Mouse (Mus musculus) ES-E14 (cell line): ENCODE measurements around the gene Vps54. TPM values are rescaled to one million over a fixed set of nuclear protein-coding genes. Genes with fewer than 3 reads are reported as not detected.

Experiments
- DNase-seq: peaks from one replicate; pipeline ENCODE4 v3.0.0-alpha.2; 2013; ENCODE audit warnings: low read depth, low spot score
- H3K27ac ChIP-seq: 2 replicates; pipeline ENCODE4 v1.5.1; 2012; ENCODE audit warnings: low read depth, mild to moderate bottlenecking, low read length, moderate library complexity, mixed read lengths; ENCODE audit not compliant: poor library complexity, insufficient read depth, severe bottlenecking
- H3K36me3 ChIP-seq: 2 replicates; pipeline ENCODE4 v1.6.1; 2012; ENCODE audit warnings: mild to moderate bottlenecking, low read length, moderate library complexity, mixed read lengths; ENCODE audit not compliant: control insufficient read depth, poor library complexity, insufficient read depth, severe bottlenecking
- H3K4me1 ChIP-seq, 2 experiments: fragments of 150-350 bp in 1 of 2; sonication (generic) in 1 of 2; 2 replicates each; pipeline ENCODE4 v1.6.1; 2012; ENCODE audit warnings: low read length in 2 of 2, mild to moderate bottlenecking in 1 of 2, mixed read lengths in 1 of 2; ENCODE audit not compliant: control insufficient read depth in 2 of 2, insufficient read depth in 2 of 2, poor library complexity in 1 of 2
- H3K4me3 ChIP-seq, 2 experiments: fragments of 150-350 bp in 1 of 2; sonication (generic) in 1 of 2; 2 replicates each; pipeline ENCODE4 v1.5.1; 2012; ENCODE audit warnings: low read length in 2 of 2, low read depth in 1 of 2, mild to moderate bottlenecking in 1 of 2, mixed read lengths in 1 of 2; ENCODE audit not compliant: insufficient read depth in 1 of 2, poor library complexity in 1 of 2, severe bottlenecking in 1 of 2
- H3K9ac ChIP-seq: 2 replicates; pipeline ENCODE4 v1.6.1; 2012; ENCODE audit warnings: low read depth, mild to moderate bottlenecking, low read length, mixed read lengths; ENCODE audit not compliant: poor library complexity, insufficient read depth, severe bottlenecking
- H3K9me3 ChIP-seq: fragments of 150-350 bp; sonication (generic); 2 replicates; pipeline ENCODE4 v1.6.1; 2012; ENCODE audit warnings: low read depth, mild to moderate bottlenecking, low read length; ENCODE audit not compliant: control insufficient read depth, insufficient read depth
- CHD2 ChIP-seq: IDR thresholded peaks from 2 replicates; pipeline ENCODE4 v1.6.1; 2014; ENCODE audit warnings: mild to moderate bottlenecking, low read depth, low read length, inconsistent platforms
- HCFC1 ChIP-seq: IDR thresholded peaks from 2 replicates; pipeline ENCODE4 v1.6.1; 2012; ENCODE audit warnings: low read length, inconsistent platforms, borderline replicate concordance; ENCODE audit not compliant: insufficient read depth
- MAFK ChIP-seq: IDR thresholded peaks from 2 replicates; pipeline ENCODE4 v1.6.1; 2014; ENCODE audit warnings: mild to moderate bottlenecking, low read depth, low read length, inconsistent platforms; ENCODE audit not compliant: insufficient read depth
- ZC3H11A ChIP-seq: IDR thresholded peaks from 2 replicates; pipeline ENCODE4 v1.6.1; 2012; ENCODE audit warnings: low read depth, mild to moderate bottlenecking, inconsistent platforms, low read length, borderline replicate concordance
- ZNF384 ChIP-seq: IDR thresholded peaks from 2 replicates; pipeline ENCODE4 v1.6.1; 2012; ENCODE audit warnings: low read depth, low read length, inconsistent platforms
- in situ Hi-C, 2 experiments: fragments of 600-800 bp; cut with MboI; formaldehyde crosslinking; loops; one replicate each; pipeline ENCODE4 v1.15.1; 2025; ENCODE audit warnings: low sequenced_read_pairs in 2 of 2, inconsistent platforms in 1 of 2; ENCODE audit not compliant: unreplicated experiment in 2 of 2
- total RNA-seq: library from RNA; depleted of rRNA; stranded (reverse); fragments of 300-350 nt; gene quantifications from 2 replicates; pipeline ENCODE4 v1.2.3, GENCODE M21; 2012

Vps54 gene
- total RNA-seq, 1 experiment: 61.4 TPM

DNA sequence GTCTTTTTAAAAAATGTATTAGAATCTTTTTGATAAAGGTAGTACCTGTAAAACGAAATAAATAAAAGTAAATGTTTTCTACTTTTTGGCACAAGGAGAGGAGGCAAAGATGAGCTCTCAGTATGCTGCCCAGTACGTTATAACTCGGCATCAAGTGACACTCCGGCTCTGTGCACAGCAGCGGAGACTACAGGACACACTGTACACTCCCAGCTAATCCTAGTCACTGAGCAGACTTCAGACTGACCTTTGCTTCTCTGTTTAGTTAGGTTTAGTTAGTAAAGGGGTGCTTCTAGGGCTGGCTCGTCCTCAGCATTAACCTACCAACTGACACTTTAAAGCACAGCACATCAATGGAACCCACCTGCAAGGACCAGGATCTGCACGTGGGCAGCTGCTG lies 112.2 kb downstream of the Vps54 start:
- Histone ChIP-seq H3K4me3 (no peak overlapping the region), H3K4me1 (peaks cover 3 to 7% of the 10 kb centered on the region in 2 experiments), H3K27ac (no peak overlapping the region), H3K36me3 (no peaks in the 10 kb centered on the region), H3K9me3 (no peaks in the 10 kb centered on the region), H3K9ac (no peak overlapping the region)
- no peak for TF ChIP-seq ZNF384
- TF ChIP-seq CHD2: no peak
- no peak for TF ChIP-seq MAFK
- TF ChIP-seq ZC3H11A: no peak
- TF ChIP-seq HCFC1: no peak
- in situ Hi-C loops: no loop called here
- DNase-seq: no peak

- no peaks in the 10 kb centered on the region for H3K9me3 ChIP-seq
- no peak for DNase-seq
- no peak overlapping the region for H3K4me3 ChIP-seq
- TF ChIP-seq CHD2: no peak
- no peak for TF ChIP-seq HCFC1
- no peak for TF ChIP-seq ZC3H11A
- peak; percentile 77; the same call in 1 of the 2 replicates for TF ChIP-seq MAFK
- H3K27ac ChIP-seq: no peak overlapping the region
- in situ Hi-C loops: no loop called here
- H3K9ac ChIP-seq: no peak overlapping the region
- H3K36me3 ChIP-seq: no peaks in the 10 kb centered on the region
- H3K4me1 ChIP-seq: no peaks in the 10 kb centered on the region
These were observed 124.3 kb downstream of the Vps54 start for GRCm38 (mm10) chr11:21363144-21363940.

DNA sequence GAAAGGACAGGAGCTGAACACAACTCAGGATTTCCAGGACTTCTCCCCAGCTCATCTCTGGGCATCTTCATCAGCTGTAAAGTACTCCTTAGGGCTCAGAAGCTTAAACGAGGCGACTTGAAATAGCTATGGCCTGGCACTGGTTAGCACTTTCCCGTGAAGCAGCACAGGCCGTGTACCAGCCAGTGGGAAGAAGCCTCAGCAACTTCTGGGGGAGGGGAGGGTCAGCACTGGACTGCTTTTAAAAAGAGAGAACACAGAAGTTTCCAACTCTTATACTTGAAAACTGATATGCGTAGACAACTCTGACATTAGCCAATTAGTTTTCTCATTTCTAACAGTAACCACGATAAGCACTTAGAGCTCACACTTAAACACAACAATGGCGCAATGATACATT lies 129.4 kb downstream of the Vps54 start:
- TF ChIP-seq CHD2 (no peak), ZC3H11A (no peak), HCFC1 (no peak), ZNF384 (no peak), MAFK (no peak)
- Histone ChIP-seq H3K36me3 (no peaks in the 10 kb centered on the region), H3K27ac (no peak overlapping the region), H3K4me1 (peaks cover 0 to 3% of the 10 kb centered on the region in 2 experiments; a peak in 1 of 4 replicates), H3K9ac (no peak overlapping the region), H3K9me3 (no peaks in the 10 kb centered on the region), H3K4me3 (no peak overlapping the region)
- no peak for DNase-seq
- in situ Hi-C loops: no loop called here

DNA sequence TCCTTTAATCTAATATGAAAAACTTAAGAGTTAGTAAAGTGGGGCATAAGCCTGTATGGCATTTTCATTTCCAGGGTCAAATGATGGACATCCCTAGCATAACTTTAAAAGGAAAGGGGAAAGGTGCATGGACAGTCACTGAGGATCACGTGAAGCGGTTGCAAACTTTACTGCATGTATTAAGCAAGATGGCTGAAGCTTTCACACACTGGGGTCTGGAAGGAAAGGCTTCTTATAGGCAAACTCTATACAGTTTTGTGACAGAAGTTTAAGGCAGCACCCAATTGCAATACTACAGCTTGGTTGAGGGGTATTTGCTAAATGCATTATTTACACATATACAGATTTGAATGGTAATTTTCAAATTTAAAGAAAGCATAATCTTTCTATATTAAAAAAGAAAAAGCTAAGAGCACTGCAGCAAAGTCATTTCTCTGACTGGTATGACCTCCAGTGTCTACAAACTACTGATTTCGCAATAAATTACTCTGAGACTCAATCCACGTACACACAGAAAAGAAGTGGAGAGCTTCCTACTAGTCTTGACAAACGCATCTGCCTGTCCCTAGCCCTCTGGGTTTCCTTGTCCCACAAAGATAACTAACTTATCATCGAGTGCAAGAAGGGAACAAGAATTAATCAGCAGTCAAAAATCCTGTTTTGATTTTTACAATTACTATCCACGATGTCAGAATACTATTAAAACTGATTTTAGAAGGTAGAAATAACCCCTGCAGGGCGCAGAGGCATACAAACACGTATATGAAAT lies 130.4 kb downstream of the Vps54 start:
- no peak overlapping the region for H3K27ac ChIP-seq

More for the DNA sequence above, 130.4 kb downstream of the Vps54 start:
- TF ChIP-seq ZNF384 (no peak), MAFK (no peak), HCFC1 (no peak), ZC3H11A (no peak), CHD2 (no peak)
- H3K9me3 ChIP-seq: no peaks in the 10 kb centered on the region
- DNase-seq: no peak
- in situ Hi-C loops: no loop called here
- H3K9ac ChIP-seq: no peak overlapping the region
- no peaks in the 10 kb centered on the region for H3K36me3 ChIP-seq
- H3K4me3 ChIP-seq: peak overlapping the region; percentile 91 to 92; a peak in 3 of 4 replicates
- peaks cover 0 to 3% of the 10 kb centered on the region in 2 experiments; a peak in 1 of 4 replicates for H3K4me1 ChIP-seq
